Mouse (Mus musculus) kidney, postnatal 0 days (tissue): ENCODE results near the gene Oca2. TPM values are rescaled to one million over a fixed set of nuclear protein-coding genes. Genes with fewer than 3 reads are reported as not detected.

Experiments used
- ATAC-seq: fragments of 200-750 bp; cut with Nextera tagmentation; replicated peaks from 2 replicates; pipeline ENCODE4 v1.8.0; 2017; ENCODE audit warnings: low read depth, moderate number of reproducible peaks, moderate TSS enrichment, moderate library complexity; ENCODE audit not compliant: low FRiP score
- DNase-seq: peaks from one replicate; pipeline ENCODE4 v3.0.0-alpha.2; 2016; ENCODE audit warnings: low spot score
- H3K27ac ChIP-seq: fragments of 300-500 bp; sonication (generic); 2 replicates; pipeline ENCODE4 v1.5.1; 2014; ENCODE audit warnings: mild to moderate bottlenecking
- H3K27me3 ChIP-seq: fragments of 300-500 bp; sonication (generic); 2 replicates; pipeline ENCODE4 v1.6.1; 2014; ENCODE audit warnings: low read length, mixed read lengths; ENCODE audit not compliant: insufficient read depth
- H3K36me3 ChIP-seq: fragments of 300-500 bp; sonication (generic); 2 replicates; pipeline ENCODE4 v1.6.1; 2014; ENCODE audit warnings: low read length, mixed read lengths; ENCODE audit not compliant: insufficient read depth
- H3K4me1 ChIP-seq: fragments of 300-500 bp; sonication (generic); replicated peaks from 2 replicates; pipeline ENCODE4 v1.6.1; 2014; ENCODE audit warnings: antibody characterized with exemption, low read length, mixed read lengths; ENCODE audit not compliant: insufficient read depth
- H3K4me2 ChIP-seq: fragments of 300-500 bp; sonication (generic); 2 replicates; pipeline ENCODE4 v1.6.1; 2014; ENCODE audit warnings: mild to moderate bottlenecking, low read length, moderate library complexity, mixed read lengths
- H3K4me3 ChIP-seq: fragments of 300-500 bp; sonication (generic); replicated peaks from 2 replicates; pipeline ENCODE4 v1.5.1; 2014; ENCODE audit warnings: low read depth, low read length
- H3K9ac ChIP-seq: fragments of 300-500 bp; sonication (generic); 2 replicates; pipeline ENCODE4 v1.6.1; 2014; ENCODE audit warnings: low read depth, low read length
- H3K9me3 ChIP-seq: fragments of 300-500 bp; sonication (generic); replicated peaks from 2 replicates; pipeline ENCODE4 v1.6.1; 2016; ENCODE audit warnings: low read length, inconsistent platforms, mixed read lengths
- CTCF ChIP-seq: IDR thresholded peaks from 2 replicates; pipeline ENCODE4 v1.5.1; 2016; ENCODE audit warnings: antibody characterized with exemption, low read depth, mild to moderate bottlenecking, moderate library complexity
- WGBS: fragments of 180-500 bp; shearing (Covaris S2); extraction: QIAGEN DNeasy Blood & Tissue Kit; methylation state at CpG from one replicate; pipeline ENCODE4 v1.1.7; 2014; 5-methylcytosine and 5-hydroxymethylcytosine counted together
- polyA plus RNA-seq: library from polyadenylated mRNA; unstranded; fragments of >200 nt; fragmentation: Nextera tagmentation; extraction: Ambion mirVana; gene quantifications from 2 replicates; pipeline ENCODE4 v1.2.1, GENCODE M21; 2015

The Oca2 gene
- polyA plus RNA-seq, 1 experiment from 2014 or later = 0.09 TPM

GRCm38 (mm10) chr7:56356658-56357342 is 117.2 kb downstream of the Oca2 start:
- Histone ChIP-seq H3K4me2 (no peak overlapping the region), H3K36me3 (no peaks in the 10 kb centered on the region), H3K9ac (no peak overlapping the region), H3K27me3 (no peaks in the 10 kb centered on the region), H3K9me3 (no peaks in the 10 kb centered on the region), H3K27ac (no peak overlapping the region), H3K4me3 (no peak overlapping the region), H3K4me1 (no peaks in the 10 kb centered on the region)
- no peak for DNase-seq
- TF ChIP-seq CTCF = no peak
- ATAC-seq = no peak
- WGBS = 88% methylated on average over 4 of the region's 4 CpGs

GRCm38 (mm10) chr7:56381750-56382421 is 142.3 kb downstream of the Oca2 start:
- TF ChIP-seq CTCF = no peak
- 68% methylated on average over 4 of the region's 4 CpGs for WGBS
- no peak for DNase-seq

GRCm38 (mm10) chr7:56382706-56383105 is 143.1 kb downstream of the Oca2 start:
- Histone ChIP-seq H3K9ac (no peak overlapping the region), H3K36me3 (no peaks in the 10 kb centered on the region), H3K4me1 (no peaks in the 10 kb centered on the region), H3K4me3 (no peak overlapping the region), H3K9me3 (no peaks in the 10 kb centered on the region), H3K27me3 (no peaks in the 10 kb centered on the region), H3K4me2 (no peak overlapping the region), H3K27ac (no peak overlapping the region)
- TF ChIP-seq CTCF = no peak
- ATAC-seq (no peak), DNase-seq (no peak)
- 69% methylated on average over 1 of the region's 1 CpGs for WGBS

More at GRCm38 (mm10) chr7:56381750-56382421, 142.3 kb downstream of the Oca2 start:
- Histone ChIP-seq H3K4me3 (no peak overlapping the region), H3K36me3 (no peaks in the 10 kb centered on the region), H3K27ac (no peak overlapping the region), H3K4me2 (no peak overlapping the region), H3K9ac (no peak overlapping the region), H3K4me1 (no peaks in the 10 kb centered on the region), H3K27me3 (no peaks in the 10 kb centered on the region), H3K9me3 (no peaks in the 10 kb centered on the region)
- ATAC-seq = no peak

- no peaks in the 10 kb centered on the region for H3K27me3 ChIP-seq
- ATAC-seq = no peak
- no peak for DNase-seq
- no peak overlapping the region for H3K4me2 ChIP-seq
- no peaks in the 10 kb centered on the region for H3K9me3 ChIP-seq
- no peak overlapping the region for H3K27ac ChIP-seq
- TF ChIP-seq CTCF = no peak
- no peak overlapping the region for H3K9ac ChIP-seq
- H3K4me3 ChIP-seq = no peak overlapping the region
- WGBS = 80% methylated on average over 2 of the region's 2 CpGs
- no peaks in the 10 kb centered on the region for H3K36me3 ChIP-seq
- no peaks in the 10 kb centered on the region for H3K4me1 ChIP-seq
These were observed 148.7 kb downstream of the Oca2 start for GRCm38 (mm10) chr7:56388295-56388694.

- WGBS = 57% methylated on average over 6 of the region's 6 CpGs
- H3K27ac ChIP-seq = no peak overlapping the region
- H3K27me3 ChIP-seq = no peaks in the 10 kb centered on the region
- no peaks in the 10 kb centered on the region for H3K4me1 ChIP-seq
- ATAC-seq = no peak
- no peaks in the 10 kb centered on the region for H3K9me3 ChIP-seq
- H3K9ac ChIP-seq = no peak overlapping the region
- no peaks in the 10 kb centered on the region for H3K36me3 ChIP-seq
- no peak for TF ChIP-seq CTCF
- no peak for DNase-seq
- H3K4me3 ChIP-seq = no peak overlapping the region
- H3K4me2 ChIP-seq = no peak overlapping the region
These were observed 178.7 kb downstream of the Oca2 start for GRCm38 (mm10) chr7:56418182-56418836.

- WGBS = 12% methylated on average over 5 of the region's 5 CpGs
- no peaks in the 10 kb centered on the region for H3K27me3 ChIP-seq
- no peak overlapping the region for H3K9ac ChIP-seq
- H3K4me1 ChIP-seq = no peaks in the 10 kb centered on the region
- ATAC-seq (no peak; the same call in 1 of the 2 replicates), DNase-seq (peak; percentile 28)
- no peaks in the 10 kb centered on the region for H3K36me3 ChIP-seq
- TF ChIP-seq CTCF = no peak
- H3K4me2 ChIP-seq = no peak overlapping the region
- no peaks in the 10 kb centered on the region for H3K9me3 ChIP-seq
- no peak overlapping the region for H3K4me3 ChIP-seq
- peak overlapping the region; percentile 51; the same call in 1 of the 2 replicates for H3K27ac ChIP-seq
These were observed 179.8 kb downstream of the Oca2 start for GRCm38 (mm10) chr7:56419253-56419844.
